8 mouse cellular contexts compared by ENCODE assay signal in the genomic region with DNA sequence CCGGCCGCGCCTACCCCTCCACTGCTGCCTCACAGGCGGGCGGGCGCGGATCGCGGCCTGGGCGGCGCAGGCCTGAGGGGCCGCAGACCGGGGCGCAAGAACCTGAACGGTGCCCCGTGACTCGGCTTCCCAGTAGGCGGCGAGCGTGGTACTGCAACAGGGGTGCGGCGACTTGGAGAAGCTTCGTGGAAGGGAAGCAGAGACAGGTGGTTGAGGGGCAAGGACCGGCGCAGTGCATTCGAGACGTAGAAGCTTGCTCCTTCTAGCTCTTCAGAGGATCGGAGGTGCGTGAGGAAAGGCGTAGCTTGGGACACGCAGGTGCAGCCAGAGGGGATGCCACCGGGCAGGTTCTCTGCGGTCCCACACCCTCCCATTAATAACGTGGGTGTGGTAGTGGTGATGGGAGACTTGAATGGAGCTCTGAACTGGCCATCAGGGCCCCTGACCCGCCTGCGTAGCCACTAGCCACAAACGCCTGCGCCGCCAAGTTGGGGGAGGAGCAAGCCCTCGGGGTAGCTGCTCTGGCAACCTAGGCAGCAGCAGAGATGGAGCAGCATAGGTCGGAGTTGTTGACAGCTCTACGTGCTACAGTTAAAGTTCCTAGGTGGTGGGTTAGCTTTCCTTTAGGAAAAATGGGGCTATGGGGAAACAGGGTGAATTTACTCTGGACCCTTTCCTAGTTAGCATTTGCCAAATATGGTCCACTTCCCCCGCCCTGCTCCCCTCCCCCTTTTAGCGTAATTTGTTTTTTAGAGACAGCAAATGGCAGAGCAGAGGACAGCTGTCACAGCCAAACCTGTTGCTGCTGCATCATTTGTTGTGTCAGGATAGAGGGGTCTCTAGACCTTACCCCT. TPM values are rescaled to one million over a fixed set of nuclear protein-coding genes. Genes with fewer than 3 reads are reported as not detected.
DNase-seq lines count a peak whose midpoint lies in the region; ATAC-seq and TF ChIP-seq lines count a peak whose summit lies in the region.

No protein-coding gene starts in this region.

- H3K36me3 ChIP-seq in embryonic facial prominence, embryonic 14.5 days (ENCODE audit: control insufficient read depth, insufficient read depth, low read length): no peaks in the 10 kb centered on the region
- peaks cover 18% of the 10 kb centered on the region for H3K36me3 ChIP-seq in heart, adult 2 months (ENCODE audit: control insufficient read depth, insufficient read depth, low read length)
- H3K36me3 ChIP-seq in kidney, adult 2 months (ENCODE audit: control insufficient read depth, insufficient read depth, low read length): no peaks in the 10 kb centered on the region
- H3K36me3 ChIP-seq in limb, embryonic 11.5 days (ENCODE audit: control insufficient read depth, insufficient read depth, low read length): no peaks in the 10 kb centered on the region
- H3K36me3 ChIP-seq in midbrain, embryonic 12.5 days: no peaks in the 10 kb centered on the region
- H3K36me3 ChIP-seq in small intestine, adult 2 months (ENCODE audit: control insufficient read depth, insufficient read depth, low read length): no peaks in the 10 kb centered on the region; the same call in 1 of the 2 replicates

- peak overlapping the region; percentile 69 for H3K9ac ChIP-seq in embryonic facial prominence, embryonic 14.5 days (ENCODE audit: low read depth, low read length)
- H3K9ac ChIP-seq in heart, adult 2 months (ENCODE audit: low read depth, low read length): peak overlapping the region; percentile 92
- peak overlapping the region; percentile 60 for H3K9ac ChIP-seq in limb, embryonic 11.5 days (ENCODE audit: low read length)
- peak overlapping the region; percentile 81 for H3K9ac ChIP-seq in midbrain, embryonic 12.5 days (replicated peaks)

- TF ChIP-seq EP300 in heart, adult 2 months (IDR thresholded peaks at IDR 0.05; ENCODE audit: insufficient read depth, low read depth, low read length): no peak

- H3K4me1 ChIP-seq in embryonic facial prominence, embryonic 14.5 days (ENCODE audit: control insufficient read depth, insufficient read depth, low read length): peaks cover 5% of the 10 kb centered on the region
- peaks cover 15% of the 10 kb centered on the region for H3K4me1 ChIP-seq in heart, adult 2 months (ENCODE audit: control insufficient read depth, insufficient read depth, low read length)
- peaks cover 14% of the 10 kb centered on the region; the same call in 1 of the 2 replicates for H3K4me1 ChIP-seq in kidney, adult 2 months (ENCODE audit: control insufficient read depth, insufficient read depth, low read length)
- no peaks in the 10 kb centered on the region for H3K4me1 ChIP-seq in limb, embryonic 11.5 days (ENCODE audit: control insufficient read depth, insufficient read depth, low read length)
- H3K4me1 ChIP-seq in midbrain, embryonic 12.5 days: peaks cover 21% of the 10 kb centered on the region
- H3K4me1 ChIP-seq in small intestine, adult 2 months (ENCODE audit: control insufficient read depth, insufficient read depth, insufficient read length, low read length): peaks cover 14% of the 10 kb centered on the region; the same call in 1 of the 2 replicates

- H3K9me3 ChIP-seq in embryonic facial prominence, embryonic 14.5 days (ENCODE audit: control insufficient read depth, low read length): no peaks in the 10 kb centered on the region
- H3K9me3 ChIP-seq in limb, embryonic 11.5 days (ENCODE audit: control insufficient read depth, low read length): no peaks in the 10 kb centered on the region
- no peaks in the 10 kb centered on the region for H3K9me3 ChIP-seq in midbrain, embryonic 12.5 days

- H3K4me3 ChIP-seq in embryonic facial prominence, embryonic 14.5 days (ENCODE audit: low read depth, low read length): peak overlapping the region; percentile 64
- peak overlapping the region; percentile 92 for H3K4me3 ChIP-seq in heart, adult 2 months
- H3K4me3 ChIP-seq in kidney, adult 2 months (ENCODE audit: insufficient read depth, low read depth, low read length): peak overlapping the region; percentile 83
- H3K4me3 ChIP-seq in limb, embryonic 11.5 days (ENCODE audit: low read depth, low read length): peak overlapping the region; percentile 56
- H3K4me3 ChIP-seq in midbrain, embryonic 12.5 days: peak overlapping the region; percentile 78
- peak overlapping the region; percentile 80 for H3K4me3 ChIP-seq in small intestine, adult 2 months (ENCODE audit: low read depth, low read length)

- peak; percentile 87 for DNase-seq in 416B (ENCODE audit: low read depth)
- peak; percentile 38 to 51 for DNase-seq in adrenal gland, postnatal 4 days (ENCODE audit: low spot score in 2 of 2)
- DNase-seq in embryonic facial prominence, embryonic 14.5 days (ENCODE audit: low spot score): peak; percentile 83
- DNase-seq in heart, adult 2 months: peak; percentile 83 to 92
- peak; percentile 90 for DNase-seq in kidney, adult 2 months
- DNase-seq in limb, embryonic 11.5 days (ENCODE audit: low spot score): peak; percentile 75

- WGBS in embryonic facial prominence, embryonic 14.5 days: under 1% methylated on average over 27 of the region's 44 CpGs
- 1% methylated on average over 44 of the region's 44 CpGs for WGBS in heart, adult 2 months
- 2% methylated on average over 44 of the region's 44 CpGs for WGBS in kidney, adult 2 months
- WGBS in limb, embryonic 11.5 days: 1% methylated on average over 37 of the region's 44 CpGs
- 1% methylated on average over 41 of the region's 44 CpGs for WGBS in midbrain, embryonic 12.5 days
- WGBS in small intestine, adult 2 months: 2% methylated on average over 44 of the region's 44 CpGs

- no peak for TF ChIP-seq POLR2A in heart, adult 2 months (IDR thresholded peaks at IDR 0.05; ENCODE audit: insufficient read depth, low read depth, low read length)
- TF ChIP-seq POLR2A in kidney, adult 2 months (IDR thresholded peaks at IDR 0.05; ENCODE audit: low read depth, low read length): no peak
- TF ChIP-seq POLR2A in small intestine, adult 2 months (IDR thresholded peaks at IDR 0.05; ENCODE audit: low read depth, low read length): no peak; the same call in 1 of the 2 replicates

- H3K27ac ChIP-seq in embryonic facial prominence, embryonic 14.5 days (replicated peaks; ENCODE audit: low read depth, low read length): 0 out of 2 replicates have a peak overlapping the region, but pooled peaks have one; percentile 17
- H3K27ac ChIP-seq in heart, adult 2 months: peak overlapping the region; percentile 96
- H3K27ac ChIP-seq in kidney, adult 2 months (ENCODE audit: insufficient read depth, low read depth, low read length): peak overlapping the region; percentile 91
- H3K27ac ChIP-seq in limb, embryonic 11.5 days (replicated peaks; ENCODE audit: low read depth, low read length): no peak overlapping the region
- H3K27ac ChIP-seq in midbrain, embryonic 12.5 days (replicated peaks): peak overlapping the region; percentile 66
- peak overlapping the region; percentile 80 for H3K27ac ChIP-seq in small intestine, adult 2 months (ENCODE audit: insufficient read depth, low read depth, low read length)

- H3K79me2 ChIP-seq in heart, adult 2 months (replicated peaks; ENCODE audit: control insufficient read depth, insufficient read depth, low read length): peaks cover 1% of the 10 kb centered on the region; the same call in 1 of the 2 replicates

- no peaks in the 10 kb centered on the region for H3K27me3 ChIP-seq in embryonic facial prominence, embryonic 14.5 days (replicated peaks; ENCODE audit: control insufficient read depth, insufficient read depth, low read length)
- H3K27me3 ChIP-seq in heart, adult 2 months (ENCODE audit: control insufficient read depth, insufficient read depth, low read length): no peaks in the 10 kb centered on the region
- no peaks in the 10 kb centered on the region for H3K27me3 ChIP-seq in kidney, adult 2 months (replicated peaks; ENCODE audit: control insufficient read depth, insufficient read depth, low read length)
- no peaks in the 10 kb centered on the region; the same call in 1 of the 2 replicates for H3K27me3 ChIP-seq in limb, embryonic 11.5 days (ENCODE audit: control insufficient read depth, insufficient read depth, low read length)
- peaks cover 10% of the 10 kb centered on the region; the same call in 1 of the 2 replicates for H3K27me3 ChIP-seq in midbrain, embryonic 12.5 days
- H3K27me3 ChIP-seq in small intestine, adult 2 months (ENCODE audit: control insufficient read depth, insufficient read depth, low read length): no peaks in the 10 kb centered on the region

- intact Hi-C loops in heart, adult 2 months (cut with DNase I): loop anchor here (1.0 to 10.0 kb wide), 5 partner anchors 41 to 154 kb away; partner anchors contain the start of genes Cd46 and Cr1l

- ATAC-seq in embryonic facial prominence, embryonic 14.5 days (ENCODE audit: low read depth): peak; percentile 92
- peak; percentile 92 for ATAC-seq in limb, embryonic 11.5 days (ENCODE audit: insufficient number of reproducible peaks, low FRiP score, low TSS enrichment, low read depth)
- peak; percentile 93 for ATAC-seq in midbrain, embryonic 12.5 days (ENCODE audit: low FRiP score, low read depth)

- TF ChIP-seq CTCF in heart, adult 2 months (IDR thresholded peaks at IDR 0.05): peak; percentile 58
- TF ChIP-seq CTCF in kidney, adult 2 months (conservative IDR thresholded peaks at IDR 0.05; ENCODE audit: insufficient read depth, insufficient read length, low read depth, low read length): peak; percentile 33; the same call in 1 of the 2 replicates
- no peak for TF ChIP-seq CTCF in small intestine, adult 2 months (IDR thresholded peaks at IDR 0.05; ENCODE audit: extremely low read depth, insufficient read length, insufficient replicate concordance, low read depth, low read length)

- peak overlapping the region; percentile 66 for H3K4me2 ChIP-seq in embryonic facial prominence, embryonic 14.5 days (ENCODE audit: low read depth, low read length)
- peak overlapping the region; percentile 95 for H3K4me2 ChIP-seq in limb, embryonic 11.5 days (ENCODE audit: low read depth, severe bottlenecking)
- H3K4me2 ChIP-seq in midbrain, embryonic 12.5 days (replicated peaks): peak overlapping the region; percentile 82

RNA-seq across cellular contexts. Expression of gene Cd34, which starts 38.1 kb away (rescaled TPM):
- 100 to 1,000 TPM in 1 of 2 experiments, 10 to 100 TPM in 1; 99.5 to 102 TPM for total RNA-seq in adrenal gland, postnatal 4 days (2021)
- 132 and 137 TPM in 2 replicates for polyA plus RNA-seq in embryonic facial prominence, embryonic 14.5 days (2014; fragmentation: Nextera tagmentation; extraction: Ambion mirVana)
- 10 to 100 TPM; 73.6 to 92.6 TPM for total RNA-seq in heart, adult 2 months (2021)
- 86.5 and 172 TPM in 2 replicates for polyA plus RNA-seq in heart, adult 2 months (2012; rRNA removed)
- 33.9 and 37.5 TPM in 2 replicates for polyA plus RNA-seq in kidney, adult 2 months (2012; rRNA removed)
- polyA plus RNA-seq in limb, embryonic 11.5 days (2014; fragmentation: Nextera tagmentation; extraction: Ambion mirVana): 45.3 and 52.7 TPM in 2 replicates
- 36.7 and 40.4 TPM in 2 replicates for polyA plus RNA-seq in midbrain, embryonic 12.5 days (2016; fragmentation: Nextera tagmentation; extraction: Ambion mirVana)
- 4.5 and 5.8 TPM in 2 replicates for polyA plus RNA-seq in small intestine, adult 2 months (2012; rRNA removed)
